Mouse (Mus musculus) layer of hippocampus, postnatal 14 days (tissue): ENCODE measurements at regions not wholly inside any gene's neighbourhood (a gene's known extent, or its start where the extent isn't known, plus 50 kb on each side); places are given as distances from the start of the nearest gene placed in this dataset.

ENCODE experiments used
- DNase-seq, 2 experiments: peaks; one replicate each; pipeline ENCODE4 v3.0.0; 2021 to 2022; ENCODE audit warnings: low spot score in 2 of 2, mixed read lengths in 1 of 2

DNA sequence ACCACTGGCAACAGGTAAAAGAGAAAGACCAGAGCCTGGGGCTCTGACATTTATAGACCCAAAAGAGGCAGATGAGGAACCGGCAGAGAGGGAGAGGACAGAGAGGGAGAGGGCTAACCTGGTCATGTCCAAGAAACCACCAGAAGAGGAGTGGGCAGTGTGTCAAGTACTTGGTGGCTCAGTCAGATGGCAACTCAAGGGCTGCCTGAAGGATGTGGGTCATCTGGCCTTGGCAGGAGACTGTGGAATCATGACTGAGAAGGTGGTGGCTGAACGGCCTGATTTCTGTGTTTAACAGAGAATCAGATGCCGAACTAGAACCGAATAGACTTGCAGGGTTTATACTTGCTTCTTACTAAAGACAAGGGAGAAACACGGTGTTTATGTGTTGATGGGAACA lies 87.9 kb downstream of the Zfp706 start:
- no peak for DNase-seq

- DNase-seq, result no peak
Observed at GRCm38 (mm10) chr15:36919209-36919608, 88.4 kb downstream of the Zfp706 start.

DNA sequence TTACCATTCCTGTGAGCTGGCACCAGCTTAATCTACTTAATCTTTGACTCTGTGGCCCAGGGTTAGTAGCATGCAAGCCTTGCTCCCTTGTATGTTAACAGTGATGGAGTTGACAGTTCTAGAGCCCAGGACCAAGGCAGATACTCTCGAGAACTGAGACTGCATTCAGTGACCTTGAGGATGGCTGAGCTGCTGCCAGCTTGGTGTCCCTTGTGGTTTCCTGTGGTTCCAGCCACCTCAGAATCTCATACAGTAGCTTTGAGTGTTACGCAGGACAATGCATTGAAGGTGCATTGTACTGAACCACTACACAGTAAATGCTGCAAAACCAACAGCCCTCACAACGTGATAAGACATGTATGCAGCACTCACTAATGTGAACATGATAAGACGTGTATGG lies 90.6 kb downstream of the Zfp706 start:
- DNase-seq, result no peak

DNA sequence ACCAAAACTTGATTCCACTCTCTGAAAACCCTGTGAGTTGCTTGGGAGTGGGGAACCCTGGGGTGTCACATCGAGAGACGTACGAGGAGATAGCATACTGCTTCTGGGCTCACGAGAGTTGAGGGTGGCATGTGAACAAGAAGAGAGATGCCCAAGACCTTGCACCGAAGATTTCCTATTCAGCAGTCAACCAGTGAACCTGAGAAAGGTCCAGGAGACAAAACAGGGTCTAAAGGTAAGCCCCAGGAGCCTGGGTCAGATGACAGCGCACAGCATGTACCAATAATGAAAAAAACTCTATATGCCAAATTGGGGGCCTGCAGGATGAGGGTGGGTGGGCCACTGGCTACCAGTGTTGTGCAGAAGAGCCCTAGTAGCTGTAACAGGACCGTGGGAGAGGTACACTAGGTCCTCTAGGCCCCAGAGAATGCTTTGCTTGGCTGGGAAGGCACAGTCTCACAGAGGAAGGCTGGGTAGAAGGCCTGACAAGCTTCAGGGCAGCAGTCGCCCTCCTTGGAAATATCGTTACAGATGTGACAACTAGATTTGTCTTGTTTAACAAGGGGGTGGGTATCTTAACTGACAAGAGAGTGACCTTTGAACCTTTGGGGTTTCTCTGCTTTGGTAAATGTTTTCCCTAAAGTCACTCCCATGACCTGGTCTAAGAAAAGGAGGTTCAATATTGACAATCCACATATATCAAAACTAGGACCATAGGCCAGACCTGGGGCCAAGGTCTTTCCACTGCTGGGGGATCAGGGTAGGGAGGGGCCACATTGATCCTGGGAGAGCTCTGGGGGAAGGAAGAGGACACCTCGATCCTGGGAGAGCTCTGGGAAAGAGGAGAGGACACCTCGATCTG lies 93.1 kb downstream of the Zfp706 start:
- DNase-seq, result no peak

DNA sequence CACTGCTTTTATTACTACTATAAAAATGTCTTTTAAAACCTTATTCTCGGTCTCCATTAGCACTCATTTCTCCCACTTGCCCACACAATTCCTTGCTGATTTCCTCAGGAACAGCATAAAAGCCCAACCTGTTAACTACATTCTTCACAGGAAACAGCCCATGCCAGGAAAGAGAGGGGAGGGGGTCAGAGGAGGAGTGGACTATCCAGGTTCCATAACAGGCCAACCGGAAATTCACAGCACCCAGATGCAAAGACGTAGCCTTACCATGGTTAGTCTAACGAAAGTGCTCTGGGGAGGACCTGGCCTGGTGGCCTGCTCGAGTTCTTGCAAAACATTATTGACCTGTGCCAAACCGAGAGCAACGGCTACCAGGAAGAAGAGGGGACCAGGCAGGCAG lies 94.3 kb downstream of the Zfp706 start:
- no peak for DNase-seq

GRCm38 (mm10) chr15:36910272-36910671 lies 97.3 kb downstream of the Zfp706 start:
- DNase-seq, result no peak

GRCm38 (mm10) chr15:36909494-36909893 lies 98.1 kb downstream of the Zfp706 start:
- DNase-seq, result no peak

DNA sequence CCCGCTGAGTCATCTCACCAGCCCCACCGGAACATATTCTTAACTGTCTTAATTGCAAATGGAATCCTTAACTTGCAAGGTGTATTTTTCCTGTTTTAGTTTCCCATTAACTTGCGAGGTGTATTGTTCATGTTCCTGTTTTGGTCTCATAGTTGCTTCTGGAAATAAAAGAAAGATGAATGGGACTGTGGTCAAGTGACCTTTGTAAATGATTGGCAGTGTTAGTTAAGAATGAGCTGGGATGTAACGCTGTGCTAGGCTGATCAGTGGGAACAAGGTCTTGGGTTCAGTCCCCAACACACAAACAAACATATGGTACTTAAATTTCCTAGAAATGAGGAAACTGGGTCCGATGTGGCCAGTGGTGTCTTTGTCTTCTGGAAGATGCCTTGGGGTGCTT lies 100.8 kb downstream of the Zfp706 start:
- DNase-seq, result no peak

- no peak for DNase-seq
Observed at GRCm38 (mm10) chr15:36906052-36906451, 101.5 kb downstream of the Zfp706 start.

DNA sequence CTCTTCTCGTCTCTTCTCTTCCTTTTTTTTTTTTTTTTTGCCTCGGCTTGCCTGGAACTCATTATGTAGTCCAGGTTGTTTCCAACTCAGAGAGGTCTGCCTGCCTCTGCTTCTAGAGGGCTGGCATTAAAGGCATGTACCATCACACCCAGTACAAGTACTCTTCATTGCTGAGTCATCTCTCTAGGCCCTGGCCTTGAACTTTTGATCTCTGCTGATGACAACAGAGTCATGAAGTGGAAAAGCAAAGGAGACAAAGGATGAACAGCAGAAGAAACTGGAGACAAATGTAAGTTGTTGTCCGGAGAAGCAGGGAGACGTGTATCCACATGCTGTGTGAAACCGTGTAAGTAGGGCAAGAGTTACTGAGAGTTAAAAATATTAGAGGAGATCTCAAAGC lies 103.7 kb downstream of the Zfp706 start:
- DNase-seq, result no peak

- DNase-seq, result no peak
Observed at GRCm38 (mm10) chr15:36903309-36903708, 104.3 kb downstream of the Zfp706 start.

GRCm38 (mm10) chr15:36901830-36902285 lies 105.7 kb downstream of the Zfp706 start:
- peak; percentile 69 to 78 for DNase-seq

GRCm38 (mm10) chr15:36901350-36901749 lies 106.2 kb downstream of the Zfp706 start:
- no peak for DNase-seq

- DNase-seq, result no peak
Observed at GRCm38 (mm10) chr15:36900940-36901339, 106.6 kb downstream of the Zfp706 start.

- DNase-seq, result no peak
Observed at GRCm38 (mm10) chr15:36899882-36900281, 107.7 kb downstream of the Zfp706 start.

- DNase-seq, result no peak
Observed at GRCm38 (mm10) chr15:36898857-36899523, 108.6 kb downstream of the Zfp706 start.

DNA sequence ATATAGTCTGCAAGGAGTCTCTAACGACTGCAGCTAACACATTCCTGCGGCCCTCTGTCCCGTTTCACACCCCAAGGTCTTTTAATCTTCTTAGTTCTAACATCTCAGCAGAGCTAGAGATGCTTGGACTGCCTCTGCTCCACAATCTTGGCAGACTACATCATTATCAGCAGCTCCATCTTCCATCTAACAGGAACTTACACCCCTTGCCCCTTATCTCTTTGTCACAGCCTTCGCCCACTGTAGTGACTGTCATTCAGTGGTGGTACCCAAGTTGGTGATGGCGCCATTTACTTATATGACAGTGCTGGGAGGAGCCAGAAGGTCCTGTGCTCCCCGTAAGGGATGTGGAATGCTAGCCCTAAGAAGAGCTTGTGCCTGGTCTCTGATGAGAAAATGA lies 109.2 kb downstream of the Zfp706 start:
- no peak for DNase-seq

- no peak for DNase-seq
Observed at GRCm38 (mm10) chr15:36896265-36896664, 111.3 kb downstream of the Zfp706 start.

DNA sequence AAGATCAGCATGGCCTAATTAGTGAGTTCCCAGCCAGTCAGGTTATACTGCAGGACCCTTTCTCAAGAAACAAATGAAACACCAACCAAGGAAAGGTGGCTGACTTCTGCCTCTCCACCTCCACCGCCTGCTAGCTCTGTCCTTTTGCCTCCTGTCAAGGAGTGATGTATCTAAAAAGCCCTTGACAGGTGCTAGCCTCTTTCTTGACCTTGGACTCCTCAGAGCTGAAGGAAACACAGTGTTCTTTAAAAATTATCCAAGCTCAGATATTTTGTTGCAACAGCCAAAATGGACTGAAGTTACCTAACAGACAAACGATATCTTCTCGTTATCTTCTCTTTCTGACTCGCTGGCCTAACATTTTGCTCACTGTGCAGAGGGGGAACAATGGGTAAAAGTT lies 112.5 kb downstream of the Zfp706 start:
- DNase-seq, result no peak

- no peak for DNase-seq
Observed at GRCm38 (mm10) chr15:36893407-36893969, 114.1 kb downstream of the Zfp706 start.

DNA sequence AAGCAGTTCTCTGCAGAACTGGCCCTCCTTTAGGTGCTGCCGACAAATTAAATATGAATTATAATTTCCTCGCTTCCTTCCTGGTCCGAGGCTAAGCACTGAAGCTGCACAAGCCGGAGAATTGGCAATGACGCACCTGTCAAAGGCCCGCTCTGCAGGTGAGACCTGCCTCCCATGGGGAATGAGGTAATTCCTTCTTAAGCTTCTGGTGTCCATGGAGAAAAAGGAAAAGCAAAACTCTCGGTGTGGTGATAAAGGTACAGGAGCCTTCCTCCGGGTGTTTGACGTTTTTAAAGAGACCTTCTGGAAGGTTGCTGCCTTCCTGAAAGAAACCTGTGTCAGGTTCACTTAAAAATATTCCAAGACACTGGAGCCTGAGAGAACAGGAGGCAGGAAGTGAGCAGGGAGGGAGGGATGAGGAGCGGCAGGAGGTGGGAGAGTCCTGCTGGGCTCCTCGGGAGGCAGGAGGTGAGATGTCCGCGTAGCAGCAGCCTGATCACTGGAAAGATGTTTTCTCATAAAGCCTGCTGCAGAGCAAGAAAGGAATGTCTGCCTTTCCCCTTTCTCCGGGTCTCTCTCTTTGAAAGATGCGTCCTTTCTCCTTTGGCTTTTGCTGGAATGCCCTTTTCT lies 114.9 kb downstream of the Zfp706 start:
- no peak for DNase-seq

- no peak for DNase-seq
Observed at GRCm38 (mm10) chr15:36891851-36892250, 115.7 kb downstream of the Zfp706 start.
